Comparison of ENCODE assay signal across 12 mouse cellular contexts in genomic region chr1:30515846-30516245, GRCm38 (mm10).
"Had no signal": no experiment of that assay in that cellular context is flagged by ENCODE, and none has a peak within 500 bp of the region (broad histone marks: within the 10 kb centered on the region; RNA-seq: fewer than 3 reads in every experiment).

No protein-coding gene starts in this region.

- DNase-seq: left cerebral cortex, postnatal 4 days; liver; liver, embryonic 13.5 days; liver, postnatal 0 days; lung, adult 18-20 months; lung, adult 2 months; lung, embryonic 14.5 days; lung, postnatal 10 days; lung, postnatal 14 days; lung, postnatal 36 days; lung, postnatal 4 days; midbrain, embryonic 14.5 days had no signal
